7 mouse cellular contexts compared by ENCODE assay signal in the genomic region with DNA sequence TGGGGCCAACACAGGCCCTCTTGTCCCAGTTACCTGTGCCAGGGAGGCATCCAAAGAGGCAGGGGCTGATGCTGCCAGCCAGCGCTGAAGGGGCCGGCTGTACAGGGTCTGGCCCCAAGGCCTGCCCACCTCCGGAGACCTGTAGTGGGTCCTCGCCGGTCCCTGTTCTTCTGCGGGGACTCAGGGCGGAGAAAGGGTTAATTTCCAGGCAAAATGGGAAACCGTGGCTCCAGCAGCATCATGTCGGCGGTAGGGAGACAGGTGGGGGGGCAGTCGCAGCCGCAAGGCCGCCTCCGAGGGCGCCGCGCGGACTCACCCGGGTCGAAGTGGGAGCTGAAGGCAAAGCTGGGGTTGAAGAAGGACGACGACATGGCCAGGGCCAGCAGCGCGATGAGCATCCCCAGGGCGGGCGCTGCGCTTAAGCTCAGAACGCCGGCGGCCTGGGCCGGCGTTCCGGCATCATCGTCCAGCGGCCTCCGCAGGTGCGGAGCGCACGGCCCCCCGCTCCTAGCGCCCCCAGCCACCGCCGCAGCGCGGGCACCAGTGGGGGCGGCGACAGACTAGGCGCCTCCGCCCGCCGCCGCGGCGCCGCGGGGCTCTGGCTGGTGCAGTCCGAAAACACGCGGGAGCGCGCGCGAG. TPM values are rescaled to one million over a fixed set of nuclear protein-coding genes. Genes with fewer than 3 reads are reported as not detected.
A peak's percentile ranks its signal among the peaks of the same experiment; 100 is the strongest.
DNase-seq lines count a peak whose midpoint lies in the region; ATAC-seq and TF ChIP-seq lines count a peak whose summit lies in the region.

A gene (minus strand): TSS at position 615 of the 639 bp plus-strand sequence.

- peaks cover 33% of the 10 kb centered on the region for H3K27me3 ChIP-seq in lung, embryonic 14.5 days (ENCODE audit: insufficient read depth, low read length)
- H3K27me3 ChIP-seq in forebrain, postnatal 0 days (ENCODE audit: insufficient read depth, low read length), result no peaks in the 10 kb centered on the region
- no peaks in the 10 kb centered on the region for H3K27me3 ChIP-seq in neural tube, embryonic 15.5 days (replicated peaks)
- peaks cover 18% of the 10 kb centered on the region for H3K27me3 ChIP-seq in thymus, adult 2 months (ENCODE audit: control insufficient read depth, insufficient read depth, low read length)

- peak within 1 kb of the TSS; percentile 95 for H3K4me2 ChIP-seq in lung, embryonic 14.5 days
- peak within 1 kb of the TSS; percentile 90 for H3K4me2 ChIP-seq in forebrain, postnatal 0 days (ENCODE audit: low read depth)
- H3K4me2 ChIP-seq in neural tube, embryonic 15.5 days, result peak within 1 kb of the TSS; percentile 72

- TF ChIP-seq POLR2A in thymus, adult 2 months (IDR thresholded peaks at IDR 0.05; ENCODE audit: control insufficient read depth, extremely low read depth, insufficient read depth, low read length, poor library complexity), result no peak

- H3K9me3 ChIP-seq in lung, embryonic 14.5 days (ENCODE audit: low read depth, low read length), result no peaks in the 10 kb centered on the region
- H3K9me3 ChIP-seq in forebrain, postnatal 0 days (ENCODE audit: low read length), result no peaks in the 10 kb centered on the region
- no peaks in the 10 kb centered on the region for H3K9me3 ChIP-seq in neural tube, embryonic 15.5 days (replicated peaks)

- ATAC-seq in lung, embryonic 14.5 days (ENCODE audit: insufficient read depth), result no peak
- peak; percentile 51 for ATAC-seq in forebrain, postnatal 0 days
- peak; percentile 32 for ATAC-seq in neural tube, embryonic 15.5 days (ENCODE audit: low FRiP score)

- peak within 1 kb of the TSS; percentile 24; the same call in 1 of the 2 replicates for H3K27ac ChIP-seq in lung, embryonic 14.5 days (ENCODE audit: low read depth)
- peak within 1 kb of the TSS; percentile 94 for H3K27ac ChIP-seq in forebrain, postnatal 0 days (ENCODE audit: low read depth, low read length)
- peak within 1 kb of the TSS; percentile 85 for H3K27ac ChIP-seq in neural tube, embryonic 15.5 days (replicated peaks)
- no peak within 1 kb of the TSS for H3K27ac ChIP-seq in thymus, adult 2 months (ENCODE audit: control insufficient read depth, insufficient read depth, low read length)

- peak within 1 kb of the TSS; percentile 58 for H3K4me3 ChIP-seq in lung, embryonic 14.5 days (ENCODE audit: low read depth, low read length)
- peak within 1 kb of the TSS; percentile 80 for H3K4me3 ChIP-seq in forebrain, postnatal 0 days (ENCODE audit: low read depth, low read length)
- H3K4me3 ChIP-seq in neural tube, embryonic 15.5 days (replicated peaks), result peak within 1 kb of the TSS; percentile 57
- no peak within 1 kb of the TSS for H3K4me3 ChIP-seq in thymus, adult 2 months (ENCODE audit: control insufficient read depth, insufficient read depth, low read length)

- WGBS in lung, embryonic 14.5 days, result 1% methylated on average over 63 of the region's 63 CpGs
- WGBS in forebrain, postnatal 0 days, result 2% methylated on average over 42 of the region's 63 CpGs
- 2% methylated on average over 51 of the region's 63 CpGs for WGBS in neural tube, embryonic 15.5 days
- WGBS in thymus, adult 2 months, result 12% methylated on average over 63 of the region's 63 CpGs

- H3K36me3 ChIP-seq in lung, embryonic 14.5 days (ENCODE audit: insufficient read depth), result no peaks in the 10 kb centered on the region
- no peaks in the 10 kb centered on the region for H3K36me3 ChIP-seq in forebrain, postnatal 0 days (ENCODE audit: insufficient read depth)
- no peaks in the 10 kb centered on the region for H3K36me3 ChIP-seq in neural tube, embryonic 15.5 days
- no peaks in the 10 kb centered on the region for H3K36me3 ChIP-seq in thymus, adult 2 months (ENCODE audit: control insufficient read depth, insufficient read depth, low read length)

- no peaks in the 10 kb centered on the region for H3K4me1 ChIP-seq in lung, embryonic 14.5 days (ENCODE audit: insufficient read depth)
- peaks cover 18% of the 10 kb centered on the region for H3K4me1 ChIP-seq in forebrain, postnatal 0 days (ENCODE audit: insufficient read depth)
- H3K4me1 ChIP-seq in neural tube, embryonic 15.5 days, result peaks cover 75% of the 10 kb centered on the region
- peaks cover 9% of the 10 kb centered on the region; the same call in 1 of the 2 replicates for H3K4me1 ChIP-seq in thymus, adult 2 months (replicated peaks; ENCODE audit: control insufficient read depth, insufficient read depth, low read length)

- TF ChIP-seq CTCF in lung, embryonic 14.5 days (IDR thresholded peaks at IDR 0.05; ENCODE audit: low read depth), result no peak
- no peak for TF ChIP-seq CTCF in forebrain, postnatal 0 days (IDR thresholded peaks at IDR 0.05; ENCODE audit: low read depth)
- TF ChIP-seq CTCF in thymus, adult 2 months (IDR thresholded peaks at IDR 0.05; ENCODE audit: borderline replicate concordance, control insufficient read depth, extremely low read depth, insufficient read depth, low read length, poor library complexity), result no peak

- peak; percentile 55 for DNase-seq in lung, embryonic 14.5 days
- DNase-seq in lung, postnatal 10 days, result no peak
- peak; percentile 66 for DNase-seq in cerebellum, adult 8-10 months
- peak; percentile 66 for DNase-seq in forebrain, postnatal 0 days
- peak; percentile 46 for DNase-seq in left cerebral cortex, postnatal 4 days
- DNase-seq in thymus, adult 2 months, result no peak

- intact Hi-C loops in left cerebral cortex, postnatal 4 days (cut with DNase I), result no loop called here

- H3K9ac ChIP-seq in lung, embryonic 14.5 days, result peak within 1 kb of the TSS; percentile 56
- peak within 1 kb of the TSS; percentile 98 for H3K9ac ChIP-seq in forebrain, postnatal 0 days
- H3K9ac ChIP-seq in neural tube, embryonic 15.5 days (replicated peaks), result peak within 1 kb of the TSS; percentile 68

RNA-seq across cellular contexts. Expression of the gene that starts here (rescaled TPM):
- 2.2 and 2.3 TPM in 2 replicates for polyA plus RNA-seq in lung, embryonic 14.5 days (2014; fragmentation: Nextera tagmentation; extraction: Ambion mirVana)
- 104 and 110 TPM in 2 replicates for total RNA-seq in forebrain, postnatal 0 days (2014; rRNA removed)
- 27.3 and 31.7 TPM in 2 replicates for polyA plus RNA-seq in forebrain, postnatal 0 days (2015; fragmentation: Nextera tagmentation; extraction: Ambion mirVana)
- total RNA-seq in left cerebral cortex, postnatal 4 days (2021), result 100 to 1,000 TPM; 111 to 114 TPM
- polyA plus RNA-seq in neural tube, embryonic 15.5 days (2015; fragmentation: Nextera tagmentation; extraction: Ambion mirVana), result 38.2 and 46.2 TPM in 2 replicates
- polyA plus RNA-seq in thymus, adult 2 months (2012; rRNA removed), result 4.4 and 4.7 TPM in 2 replicates

Comparison
In these comparisons a context has a peak if more than half of its experiments do, and no peak if none do; other contexts are left out.
1. DNase-seq: peak in lung, embryonic 14.5 days (single experiment), cerebellum, adult 8-10 months (single experiment), forebrain, postnatal 0 days (single experiment) and left cerebral cortex, postnatal 4 days (single experiment); none in lung, postnatal 10 days (single experiment) and thymus, adult 2 months (single experiment).
2. Peak in every context shown above with its lines, with median percentiles within 50 percentile points of each other: H3K4me2 ChIP-seq and H3K9ac ChIP-seq.